Mouse (Mus musculus) myocyte (in vitro differentiated cells): ENCODE results near the gene Ppp2r2c. TPM values are rescaled to one million over a fixed set of nuclear protein-coding genes. Genes with fewer than 3 reads are reported as not detected.

Experiments
- H3K27me3 ChIP-seq: one replicate; pipeline ENCODE4 v1.6.1; 2011; ENCODE audit not compliant: control insufficient read depth, insufficient read depth, insufficient read length
- H3K36me3 ChIP-seq: one replicate; pipeline ENCODE4 v1.6.1; 2011; ENCODE audit not compliant: control insufficient read depth, insufficient read depth
- H3K4me2 ChIP-seq: one replicate; pipeline ENCODE4 v1.6.1; 2011; ENCODE audit warnings: low read depth, control low read depth
- H3K4me3 ChIP-seq: one replicate; pipeline ENCODE4 v1.5.1; 2011; ENCODE audit warnings: mild to moderate bottlenecking, control low read depth, moderate library complexity
- H3K79me2 ChIP-seq: one replicate; pipeline ENCODE4 v1.6.1; 2011; ENCODE audit not compliant: control insufficient read depth, insufficient read depth
- H3ac ChIP-seq: one replicate; pipeline ENCODE4 v1.6.1; 2011; ENCODE audit not compliant: control insufficient read depth, insufficient read length
- CEBPB ChIP-seq: IDR thresholded peaks from 2 replicates; pipeline ENCODE4 v1.6.1; 2011; ENCODE audit warnings: mild to moderate bottlenecking, moderate library complexity; ENCODE audit not compliant: poor library complexity, insufficient read depth, severe bottlenecking
- E2F4 ChIP-seq: IDR thresholded peaks from one replicate; pipeline ENCODE4 v1.6.1; 2011; ENCODE audit warnings: mild to moderate bottlenecking, control low read depth, moderate library complexity; ENCODE audit not compliant: insufficient read depth
- MAX ChIP-seq: IDR thresholded peaks from one replicate; pipeline ENCODE4 v1.6.1; 2011; ENCODE audit warnings: low read depth, mild to moderate bottlenecking, control low read depth
- MYOD1 ChIP-seq, 3 experiments: IDR thresholded peaks; one replicate each; pipeline ENCODE4 v1.6.1; 2011; ENCODE audit warnings: control low read depth in 2 of 3, low read depth in 2 of 3, mild to moderate bottlenecking in 2 of 3, moderate library complexity in 1 of 3; ENCODE audit not compliant: insufficient read length in 2 of 3, control insufficient read depth in 1 of 3
- MYOG ChIP-seq, 3 experiments: IDR thresholded peaks; one replicate each; pipeline ENCODE4 v1.6.1; 2011; ENCODE audit warnings: control low read depth in 2 of 3, low read depth in 2 of 3, mild to moderate bottlenecking in 2 of 3; ENCODE audit not compliant: insufficient read length in 2 of 3, control insufficient read depth in 1 of 3, insufficient read depth in 1 of 3
- POLR2A ChIP-seq: IDR thresholded peaks from one replicate; pipeline ENCODE4 v1.6.1; 2011; ENCODE audit warnings: low read depth, mild to moderate bottlenecking, control low read depth, moderate library complexity; ENCODE audit not compliant: insufficient read length
- POLR2AphosphoS2 ChIP-seq: IDR thresholded peaks from one replicate; pipeline ENCODE4 v1.6.1; 2011; ENCODE audit warnings: low read depth, control low read depth; ENCODE audit not compliant: insufficient read length
- REST ChIP-seq: IDR thresholded peaks from one replicate; pipeline ENCODE4 v1.6.1; 2011; ENCODE audit warnings: mild to moderate bottlenecking, control low read depth, moderate library complexity; ENCODE audit not compliant: insufficient read depth, insufficient read length
- SRF ChIP-seq: IDR thresholded peaks from one replicate; pipeline ENCODE4 v1.6.1; 2011; ENCODE audit warnings: low read depth; ENCODE audit not compliant: control insufficient read depth, insufficient read length
- TCF12 ChIP-seq: IDR thresholded peaks from one replicate; pipeline ENCODE4 v1.6.1; 2011; ENCODE audit warnings: mild to moderate bottlenecking, control low read depth; ENCODE audit not compliant: poor library complexity, insufficient read depth, severe bottlenecking
- TCF3 ChIP-seq: IDR thresholded peaks from one replicate; pipeline ENCODE4 v1.6.1; 2011; ENCODE audit warnings: low read depth, control low read depth; ENCODE audit not compliant: insufficient read length
- USF1 ChIP-seq: IDR thresholded peaks from one replicate; pipeline ENCODE4 v1.6.1; 2011; ENCODE audit warnings: low read depth, mild to moderate bottlenecking, control low read depth, moderate library complexity
- polyA plus RNA-seq: library from polyadenylated mRNA; unstranded; fragments of >200 nt; fragmentation: generic; extraction: Trizol; gene quantifications from one replicate; pipeline ENCODE4 v1.2.1, GENCODE M21; 2012; ENCODE audit warnings: missing spikeins

The Ppp2r2c gene
- 0.01 TPM for polyA plus RNA-seq

GRCm38 (mm10) chr5:36868266-36869090, at the start of gene Ppp2r2c:
Gene Ppp2r2c (plus strand): TSS chr5:36868513.
- no peaks in the 10 kb centered on the region for H3K79me2 ChIP-seq
- H3K27me3 ChIP-seq, result peaks cover 92% of the 10 kb centered on the region
- no peak within 1 kb of the TSS for H3K4me3 ChIP-seq
- no peaks in the 10 kb centered on the region for H3K36me3 ChIP-seq
- H3ac ChIP-seq, result no peak within 1 kb of the TSS
- no peak for TF ChIP-seq POLR2AphosphoS2
- no peak for TF ChIP-seq MYOD1 (IDR thresholded peaks at IDR 0.05; ENCODE audit: control insufficient read depth in 1 of 3, insufficient read length in 2 of 3, low read depth in 2 of 3)
- no peak for TF ChIP-seq POLR2A
- TF ChIP-seq CEBPB, result no peak
- no peak for TF ChIP-seq MAX
- no peak for TF ChIP-seq USF1
- TF ChIP-seq MYOG (IDR thresholded peaks at IDR 0.05; ENCODE audit: control insufficient read depth in 1 of 3, insufficient read depth in 1 of 3, insufficient read length in 2 of 3, low read depth in 2 of 3), result no peak
- TF ChIP-seq TCF12, result no peak
- no peak for TF ChIP-seq SRF
- TF ChIP-seq REST, result no peak
- TF ChIP-seq TCF3, result no peak
- TF ChIP-seq E2F4, result no peak
- H3K4me2 ChIP-seq, result no peak within 1 kb of the TSS

- Histone ChIP-seq H3ac (no peak overlapping the region), H3K36me3 (no peaks in the 10 kb centered on the region), H3K4me3 (no peak overlapping the region), H3K4me2 (no peak overlapping the region), H3K79me2 (no peaks in the 10 kb centered on the region), H3K27me3 (no peaks in the 10 kb centered on the region)
- no peak for TF ChIP-seq MYOD1 (IDR thresholded peaks at IDR 0.05; ENCODE audit: control insufficient read depth in 1 of 3, insufficient read length in 2 of 3, low read depth in 2 of 3)
- no peak for TF ChIP-seq MAX
- TF ChIP-seq REST, result no peak
- TF ChIP-seq USF1, result no peak
- no peak for TF ChIP-seq CEBPB
- no peak for TF ChIP-seq TCF12
- TF ChIP-seq POLR2AphosphoS2, result no peak
- no peak for TF ChIP-seq SRF
- no peak for TF ChIP-seq TCF3
Observed at GRCm38 (mm10) chr5:36819742-36820141, 48.6 kb upstream of the Ppp2r2c start.

GRCm38 (mm10) chr5:36820142-36820541, 48.2 kb upstream of the Ppp2r2c start:
- no peaks in the 10 kb centered on the region for H3K79me2 ChIP-seq
- no peak overlapping the region for H3K4me2 ChIP-seq
- TF ChIP-seq E2F4 (no peak), TCF3 (no peak)
- H3ac ChIP-seq, result no peak overlapping the region
- no peaks in the 10 kb centered on the region for H3K27me3 ChIP-seq
- no peaks in the 10 kb centered on the region for H3K36me3 ChIP-seq
- H3K4me3 ChIP-seq, result no peak overlapping the region

- Histone ChIP-seq H3ac (no peak overlapping the region), H3K27me3 (no peaks in the 10 kb centered on the region), H3K4me2 (no peak overlapping the region), H3K36me3 (no peaks in the 10 kb centered on the region), H3K4me3 (no peak overlapping the region), H3K79me2 (no peaks in the 10 kb centered on the region)
- TF ChIP-seq TCF12 (no peak), POLR2A (no peak), MYOD1 (IDR thresholded peaks at IDR 0.05; ENCODE audit: control insufficient read depth in 1 of 3, insufficient read length in 2 of 3, low read depth in 2 of 3) (peak in 1 of 3 experiments; percentile 12), CEBPB (no peak), REST (no peak), SRF (no peak), MYOG (IDR thresholded peaks at IDR 0.05; ENCODE audit: control insufficient read depth in 1 of 3, insufficient read depth in 1 of 3, insufficient read length in 2 of 3, low read depth in 2 of 3) (peak in 1 of 3 experiments; percentile 5), E2F4 (no peak), TCF3 (no peak), POLR2AphosphoS2 (no peak), MAX (no peak)
Observed at GRCm38 (mm10) chr5:36822907-36823306, 45.4 kb upstream of the Ppp2r2c start.

- TF ChIP-seq USF1, result no peak
- no peak for TF ChIP-seq TCF3
- TF ChIP-seq E2F4, result no peak
- TF ChIP-seq TCF12, result no peak
- no peak for TF ChIP-seq CEBPB
- TF ChIP-seq MYOG (IDR thresholded peaks at IDR 0.05; ENCODE audit: control insufficient read depth in 1 of 3, insufficient read depth in 1 of 3, insufficient read length in 2 of 3, low read depth in 2 of 3), result no peak
- TF ChIP-seq MYOD1 (IDR thresholded peaks at IDR 0.05; ENCODE audit: control insufficient read depth in 1 of 3, insufficient read length in 2 of 3, low read depth in 2 of 3), result no peak
- no peak for TF ChIP-seq REST
- TF ChIP-seq SRF, result no peak
- no peak for TF ChIP-seq POLR2AphosphoS2
- no peak for TF ChIP-seq MAX
- H3ac ChIP-seq, result no peak overlapping the region
- H3K79me2 ChIP-seq, result no peaks in the 10 kb centered on the region
- no peak overlapping the region for H3K4me3 ChIP-seq
- no peak overlapping the region for H3K4me2 ChIP-seq
- no peaks in the 10 kb centered on the region for H3K36me3 ChIP-seq
- H3K27me3 ChIP-seq, result peaks cover 8% of the 10 kb centered on the region
Observed at GRCm38 (mm10) chr5:36829098-36829497, 39.2 kb upstream of the Ppp2r2c start.
